Mouse (Mus musculus) embryonic fibroblast, embryonic 13.5 days (primary cell): ENCODE data around the gene Gmpr2.

ENCODE experiments used
- CTCF ChIP-seq: IDR thresholded peaks from 2 replicates; pipeline ENCODE4 v1.5.1; 2011; ENCODE audit warnings: mild to moderate bottlenecking, control low read depth, low read length, moderate library complexity, borderline replicate concordance; ENCODE audit not compliant: insufficient read depth
- POLR2A ChIP-seq: IDR thresholded peaks from 2 replicates; pipeline ENCODE4 v1.6.1; 2011; ENCODE audit warnings: low read depth, mild to moderate bottlenecking, control low read depth, low read length, moderate library complexity

DNA sequence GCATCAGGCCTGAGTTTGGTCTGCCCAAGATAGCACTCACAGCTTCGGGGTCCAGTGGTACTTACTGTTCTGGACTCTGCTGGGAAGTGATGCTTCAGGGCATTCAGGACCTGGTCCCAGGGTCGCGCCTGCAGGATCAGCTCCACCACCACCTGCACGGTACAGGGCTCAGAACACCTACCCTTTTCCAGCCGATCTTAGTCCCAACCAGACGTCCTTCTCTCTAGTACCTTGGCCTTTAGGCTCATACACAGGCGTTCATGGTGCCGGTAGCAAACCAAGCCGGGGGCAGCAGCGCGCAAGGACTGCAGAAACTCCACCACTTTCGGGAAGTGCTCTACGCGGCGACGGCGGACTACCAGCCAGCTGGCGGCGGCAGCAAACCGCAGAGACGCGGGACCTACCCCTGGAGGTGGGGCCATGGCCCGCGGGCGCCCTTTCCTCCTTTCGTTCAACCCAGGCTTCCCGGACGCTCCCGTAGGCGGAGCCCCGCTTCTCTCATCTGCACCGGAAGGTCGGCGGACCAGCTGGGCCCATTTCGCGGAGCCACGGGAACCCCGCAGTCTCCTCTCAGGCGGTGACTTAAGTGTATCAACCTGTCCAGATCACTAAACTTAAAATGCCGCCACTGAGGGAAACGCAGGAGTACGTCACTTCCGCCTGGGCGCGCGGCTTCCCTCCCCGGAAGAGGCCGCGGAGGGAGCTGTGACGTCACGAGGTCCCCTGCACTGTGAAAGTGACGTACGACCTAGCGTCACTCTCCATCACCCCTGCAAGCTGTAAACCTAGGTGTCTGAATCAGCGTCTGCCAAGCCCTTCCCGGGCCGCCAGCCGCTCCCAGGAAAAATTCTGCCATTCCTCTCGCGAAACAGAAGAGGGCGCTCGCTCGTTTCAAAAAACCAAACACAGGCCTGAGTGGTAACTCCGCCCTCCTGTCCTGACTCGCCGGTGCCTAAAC, 9.7 kb downstream of the Gmpr2 start, which contains the start of gene Tinf2:
- no peak for TF ChIP-seq CTCF
- TF ChIP-seq POLR2A = no peak; the same call in none of the 2 replicates
